Mouse (Mus musculus): ENCODE results near the gene Gss.

- TF ChIP-seq CTCF (IDR thresholded peaks at IDR 0.05; ENCODE audit: borderline replicate concordance, control insufficient read depth, extremely low read depth, insufficient read depth, low read length, poor library complexity) (no peak), POLR2A (IDR thresholded peaks at IDR 0.05; ENCODE audit: control insufficient read depth, extremely low read depth, insufficient read depth, low read length, poor library complexity) (peak; percentile 65; the same call in 1 of the 2 replicates)
Observed at GRCm38 (mm10) chr2:155592137-155592853, at the start of gene Gss.
